Mouse (Mus musculus): ENCODE data around the gene Sytl2.

Gene Sytl2

GRCm38 (mm10) chr7:90301942-90302646, at the start of gene Sytl2:
TSS of gene Sytl2 (plus strand) at chr7:90302252.
- DNase-seq (ENCODE audit: low read depth): no peak

- no peak for DNase-seq (ENCODE audit: low read depth)
Measured at GRCm38 (mm10) chr7:90252946-90253345, 49.1 kb upstream of the Sytl2 start.

GRCm38 (mm10) chr7:90258701-90259100, 43.4 kb upstream of the Sytl2 start:
- DNase-seq (ENCODE audit: low read depth): no peak

GRCm38 (mm10) chr7:90259899-90260298, 42.2 kb upstream of the Sytl2 start:
- DNase-seq (ENCODE audit: low read depth): no peak

- DNase-seq (ENCODE audit: low read depth): no peak
Measured at GRCm38 (mm10) chr7:90261902-90262599, 40.0 kb upstream of the Sytl2 start.

GRCm38 (mm10) chr7:90265289-90265970, 36.6 kb upstream of the Sytl2 start, which contains the start of gene Ccdc83:
TSS of gene Ccdc83 (minus strand) at chr7:90265777.
- peak; percentile 45 for DNase-seq (ENCODE audit: low read depth)

GRCm38 (mm10) chr7:90270141-90270540, 31.9 kb upstream of the Sytl2 start:
- DNase-seq (ENCODE audit: low read depth): no peak

- no peak for DNase-seq (ENCODE audit: low read depth)
Measured at GRCm38 (mm10) chr7:90274561-90275100, 27.4 kb upstream of the Sytl2 start.

- no peak for DNase-seq (ENCODE audit: low read depth)
Measured at GRCm38 (mm10) chr7:90277246-90277645, 24.8 kb upstream of the Sytl2 start.

GRCm38 (mm10) chr7:90277769-90278168, 24.3 kb upstream of the Sytl2 start:
- no peak for DNase-seq (ENCODE audit: low read depth)

- DNase-seq (ENCODE audit: low read depth): no peak
Measured at GRCm38 (mm10) chr7:90279136-90279535, 22.9 kb upstream of the Sytl2 start.

GRCm38 (mm10) chr7:90280274-90280875, 21.7 kb upstream of the Sytl2 start:
- no peak for DNase-seq (ENCODE audit: low read depth)

GRCm38 (mm10) chr7:90280878-90281277, 21.2 kb upstream of the Sytl2 start:
- no peak for DNase-seq (ENCODE audit: low read depth)

GRCm38 (mm10) chr7:90281759-90282546, 20.1 kb upstream of the Sytl2 start:
- DNase-seq (ENCODE audit: low read depth): no peak

GRCm38 (mm10) chr7:90282786-90283185, 19.3 kb upstream of the Sytl2 start:
- DNase-seq (ENCODE audit: low read depth): no peak

- DNase-seq (ENCODE audit: low read depth): no peak
Measured at GRCm38 (mm10) chr7:90284793-90285192, 17.3 kb upstream of the Sytl2 start.

- DNase-seq (ENCODE audit: low read depth): no peak
Measured at GRCm38 (mm10) chr7:90291885-90292284, 10.2 kb upstream of the Sytl2 start.

- DNase-seq (ENCODE audit: low read depth): no peak
Measured at GRCm38 (mm10) chr7:90302647-90303552, 848 bp downstream of the Sytl2 start.

- no peak for DNase-seq (ENCODE audit: low read depth)
Measured at GRCm38 (mm10) chr7:90306079-90306478, 4.0 kb downstream of the Sytl2 start.

GRCm38 (mm10) chr7:90306968-90307367, 4.9 kb downstream of the Sytl2 start:
- DNase-seq (ENCODE audit: low read depth): peak; percentile 58

All from fibroblast of lung, adult 2 months (primary cell).